Mouse (Mus musculus): ENCODE data around the gene 2200002J24Rik.

Gene 2200002J24Rik

DNA sequence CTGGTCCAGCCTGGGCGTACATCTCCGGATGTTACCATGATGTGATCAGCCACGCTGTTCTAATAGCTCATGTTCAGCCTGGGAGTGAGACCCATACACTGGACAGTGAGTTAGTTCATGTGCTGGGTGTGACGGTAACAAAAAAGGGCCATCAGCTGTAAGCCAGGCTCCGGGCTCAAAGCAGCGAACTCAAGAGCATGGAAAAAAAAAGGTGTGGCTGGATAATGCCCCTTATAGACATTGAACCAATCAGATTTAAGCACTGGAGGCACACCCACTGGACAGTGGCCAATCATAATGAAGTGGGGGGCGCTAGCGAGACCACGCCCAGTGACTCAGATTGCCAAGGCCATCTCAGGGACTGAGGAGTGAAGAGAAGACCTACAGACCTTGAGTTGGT, at the start of gene 2200002J24Rik:
2200002J24Rik (plus strand) TSS at position 338 of the 400 bp plus-strand sequence.
- DNase-seq = no peak

DNA sequence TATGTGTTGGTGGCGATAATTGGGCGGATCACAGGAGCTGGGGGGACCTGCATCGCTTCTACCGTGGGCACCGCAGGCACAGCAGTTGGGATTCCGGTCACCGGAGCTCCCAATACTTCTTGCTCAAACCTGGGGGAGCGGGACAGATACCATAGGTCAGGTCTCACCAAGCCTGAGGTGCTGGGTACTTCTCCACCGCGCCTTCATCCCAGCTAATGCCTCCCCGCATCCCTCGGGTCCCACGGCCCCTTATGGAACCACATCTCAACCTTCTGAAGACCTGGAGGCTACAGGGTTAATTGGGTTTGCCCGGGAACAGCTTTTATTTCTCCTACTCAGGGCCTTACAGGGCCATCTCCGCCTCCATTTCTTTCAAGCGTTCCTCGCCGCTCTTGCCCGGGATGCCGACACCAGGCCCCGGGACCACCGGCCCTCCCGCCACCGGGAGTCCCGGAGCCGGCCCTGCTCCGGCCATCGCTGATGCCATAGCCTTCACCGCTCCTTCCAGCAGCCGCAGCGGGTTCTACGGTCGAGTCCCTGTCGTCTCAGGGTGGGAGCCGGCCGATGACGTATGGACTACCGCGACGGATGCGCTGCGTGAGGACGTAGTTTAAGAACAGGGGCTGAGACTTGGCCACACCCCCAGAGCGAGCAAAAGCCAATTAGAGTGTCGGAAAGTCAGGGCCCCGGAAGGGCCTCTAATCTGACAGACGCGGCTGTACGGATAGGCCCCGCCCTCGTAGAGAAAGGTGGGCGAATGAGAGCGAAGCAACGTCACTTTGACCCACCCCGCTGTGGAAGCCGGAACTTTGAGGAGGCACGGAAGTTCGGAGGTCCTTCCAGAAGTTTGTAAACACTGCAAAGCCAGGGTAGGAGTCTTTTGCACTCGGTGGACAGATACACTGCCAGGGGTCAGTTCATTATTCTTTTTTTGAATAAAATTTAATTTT, 48.9 kb upstream of the 2200002J24Rik start, which contains the start of gene Rbm42:
Rbm42 (minus strand) TSS at position 727 of the 950 bp plus-strand sequence.
- DNase-seq = peak; percentile 97

GRCm38 (mm10) chr7:30664529-30665200, 34.1 kb upstream of the 2200002J24Rik start, which contains the start of gene Haus5:
Gene Haus5, minus strand, starts transcription at chr7:30664994.
- peak; percentile 85 for DNase-seq

DNA sequence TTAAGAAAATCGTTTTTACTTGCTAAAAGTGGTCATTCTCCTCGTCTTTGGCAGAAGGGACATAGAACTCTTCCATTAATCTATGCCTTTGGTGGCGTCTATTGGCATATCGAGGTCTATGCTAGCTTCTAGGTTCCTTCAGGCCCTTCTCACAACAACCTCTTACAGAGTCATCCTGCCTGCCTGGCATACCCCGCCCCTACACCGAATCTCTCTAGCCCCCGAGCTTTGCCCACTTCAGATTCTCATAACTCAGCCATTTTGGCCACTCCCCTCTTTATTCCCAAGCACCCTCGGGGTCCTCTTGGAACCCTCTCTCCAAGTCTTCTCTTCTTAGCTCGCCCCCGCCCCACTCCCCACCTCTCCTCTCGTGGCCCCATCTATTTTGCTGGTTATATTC, 33.4 kb upstream of the 2200002J24Rik start:
- DNase-seq = peak; percentile 20

- no peak for DNase-seq
These were observed 29.5 kb upstream of the 2200002J24Rik start for GRCm38 (mm10) chr7:30669229-30669628.

DNA sequence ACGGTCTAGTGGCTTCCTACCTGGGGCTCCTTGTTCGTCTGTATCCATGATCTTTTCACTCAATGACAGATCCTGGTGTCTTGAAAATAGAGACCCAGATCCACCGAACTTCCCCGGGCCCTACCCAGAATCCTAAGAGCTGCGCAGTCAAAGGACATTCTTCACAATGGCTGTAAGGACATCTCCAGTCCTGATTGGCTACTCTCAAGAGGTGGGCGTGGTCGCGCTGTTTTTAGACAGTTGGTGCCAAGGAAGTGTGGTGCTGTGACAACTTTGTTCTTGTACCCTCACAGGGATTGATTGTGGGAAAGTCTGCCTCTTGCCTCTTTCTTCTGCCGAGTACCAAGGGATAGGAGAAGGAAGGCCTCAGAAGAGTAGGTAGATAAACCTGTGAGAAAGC, 27.2 kb upstream of the 2200002J24Rik start, which contains the start of gene Pmis2:
Pmis2 (minus strand) TSS at position 126 of the 400 bp plus-strand sequence.
- no peak for DNase-seq

GRCm38 (mm10) chr7:30678263-30678975, 20.3 kb upstream of the 2200002J24Rik start:
- no peak for DNase-seq

GRCm38 (mm10) chr7:30681897-30682296, 16.8 kb upstream of the 2200002J24Rik start:
- DNase-seq = no peak

GRCm38 (mm10) chr7:30683425-30683824, 15.3 kb upstream of the 2200002J24Rik start:
- no peak for DNase-seq

DNA sequence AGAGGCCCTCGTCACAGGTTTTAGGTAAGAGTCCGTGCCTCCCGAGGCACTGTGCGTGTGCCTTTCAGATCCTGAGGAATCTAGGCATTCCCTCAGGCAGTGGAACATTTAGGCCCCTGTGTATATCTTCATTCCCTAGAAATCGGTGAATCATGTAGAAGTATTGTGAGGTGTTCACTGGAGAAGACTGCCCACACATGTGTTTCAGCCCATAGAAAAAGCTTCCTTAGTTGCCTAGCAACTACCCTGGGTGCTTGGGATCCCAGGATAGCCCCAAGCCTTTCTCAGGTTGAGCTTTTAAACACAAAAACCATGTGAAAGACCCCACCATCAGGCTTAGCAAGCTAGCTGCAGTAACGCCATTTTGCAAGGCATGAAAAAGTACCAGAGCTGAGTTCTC, 10.4 kb upstream of the 2200002J24Rik start:
- DNase-seq = no peak

DNA sequence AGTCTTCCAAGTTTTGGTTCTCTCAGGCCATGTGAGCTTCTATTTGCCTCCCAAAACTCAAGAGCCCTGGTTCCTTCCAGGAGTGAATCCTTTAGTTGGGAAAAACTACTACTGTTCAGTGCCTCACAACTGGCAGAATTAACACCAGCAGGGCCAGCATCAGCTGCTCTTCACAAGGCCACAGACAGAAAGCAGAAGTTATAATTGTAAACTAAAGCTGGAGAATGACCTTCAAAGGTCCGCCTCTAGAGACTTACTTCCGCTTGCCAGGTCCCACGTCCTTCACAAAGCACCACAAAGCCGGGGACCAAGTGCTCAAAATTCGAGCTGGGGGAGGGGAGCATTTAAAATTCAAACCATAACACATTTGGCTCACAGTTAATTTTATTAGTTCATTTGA, 625 bp upstream of the 2200002J24Rik start:
- no peak for DNase-seq

DNA sequence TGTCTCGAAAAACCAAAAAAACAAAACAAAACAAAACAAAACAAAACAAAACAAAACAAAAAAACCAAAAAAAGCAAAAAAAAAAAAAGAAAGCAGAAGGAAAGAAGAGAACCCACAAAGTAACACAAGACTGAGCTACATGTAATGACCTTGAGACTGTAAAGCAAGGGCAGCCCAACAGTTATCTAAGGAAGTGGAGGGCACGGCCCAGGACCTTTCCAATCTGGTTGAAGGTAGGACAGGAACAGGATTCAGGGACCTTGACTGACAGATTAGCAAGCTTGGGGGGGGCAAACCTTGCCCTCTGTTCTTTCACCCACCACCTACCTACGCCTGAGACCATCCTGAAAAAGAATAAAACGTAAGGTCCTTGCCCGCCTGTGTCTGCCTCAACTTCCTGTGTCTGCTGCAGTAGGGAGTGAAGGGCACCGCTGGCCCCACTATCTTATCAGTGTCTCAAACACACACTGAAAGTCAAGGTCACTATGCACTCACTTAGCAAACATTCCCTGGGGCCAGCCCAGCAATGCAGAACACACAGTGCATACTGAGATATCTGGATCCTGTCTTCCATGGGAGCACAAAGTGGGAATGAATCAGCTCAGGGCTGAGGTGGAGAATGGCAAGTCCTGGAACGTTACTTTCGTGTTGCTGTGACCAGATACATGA, 7.6 kb downstream of the 2200002J24Rik start:
- DNase-seq = no peak

GRCm38 (mm10) chr7:30707441-30707840, 8.7 kb downstream of the 2200002J24Rik start:
- no peak for DNase-seq

DNA sequence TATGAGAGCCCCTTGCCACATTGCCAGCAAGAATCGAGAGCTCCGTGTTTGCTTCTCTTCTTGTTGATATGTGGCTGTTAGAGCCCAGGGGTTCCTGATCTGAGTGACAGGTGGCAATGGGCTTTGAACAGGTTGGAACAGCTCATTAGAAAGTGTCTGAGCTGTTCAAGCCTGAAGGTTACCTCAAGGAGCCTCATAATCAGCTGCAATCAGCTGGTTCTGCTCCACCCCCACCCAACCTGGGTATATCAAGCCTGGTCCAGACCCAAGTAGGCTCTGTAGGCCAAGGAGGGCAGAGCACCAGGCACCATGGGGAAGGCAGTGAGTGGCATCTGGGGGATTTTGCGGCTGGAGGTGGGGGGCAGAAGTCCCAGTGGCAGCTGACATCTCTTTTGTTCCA, 13.2 kb downstream of the 2200002J24Rik start, which contains the start of gene Atp4a:
Atp4a (plus strand) TSS at position 268 of the 400 bp plus-strand sequence.
- DNase-seq = no peak

DNA sequence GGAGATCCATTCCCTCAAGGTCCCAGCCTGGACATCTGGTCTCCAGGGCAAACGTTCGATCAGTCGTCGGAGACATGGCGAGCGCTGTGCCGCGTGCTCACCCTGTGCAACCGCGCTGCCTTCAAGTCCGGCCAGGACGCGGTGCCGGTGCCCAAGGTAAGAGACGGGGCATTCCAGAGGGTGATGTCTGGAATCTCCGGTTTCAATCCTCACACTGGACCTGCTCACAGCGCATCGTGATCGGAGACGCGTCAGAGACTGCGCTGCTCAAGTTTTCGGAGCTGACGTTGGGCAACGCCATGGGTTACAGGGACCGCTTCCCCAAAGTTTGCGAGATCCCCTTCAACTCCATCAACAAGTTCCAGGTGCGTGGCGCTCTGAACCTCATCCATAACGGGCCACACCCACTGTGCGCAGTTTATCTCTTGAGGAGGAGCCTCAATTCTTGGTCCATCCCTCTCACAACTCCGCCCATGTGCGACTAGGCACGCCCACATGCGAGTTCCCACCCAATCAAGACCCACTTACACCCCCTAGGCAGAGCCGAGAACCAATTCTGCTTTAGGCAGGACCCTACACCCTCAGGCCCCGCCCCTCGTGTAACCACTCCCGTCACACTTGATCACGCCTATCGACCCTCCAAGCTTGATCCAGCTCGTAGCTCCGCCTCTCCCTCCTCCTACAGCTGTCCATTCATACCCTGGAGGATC, 18.4 kb downstream of the 2200002J24Rik start:
- DNase-seq = no peak

GRCm38 (mm10) chr7:30717716-30718046, 19.0 kb downstream of the 2200002J24Rik start:
- no peak for DNase-seq

- no peak for DNase-seq
These were observed 20.9 kb downstream of the 2200002J24Rik start for GRCm38 (mm10) chr7:30719669-30720068.

- no peak for DNase-seq
These were observed 22.6 kb downstream of the 2200002J24Rik start for GRCm38 (mm10) chr7:30721286-30721685.

DNA sequence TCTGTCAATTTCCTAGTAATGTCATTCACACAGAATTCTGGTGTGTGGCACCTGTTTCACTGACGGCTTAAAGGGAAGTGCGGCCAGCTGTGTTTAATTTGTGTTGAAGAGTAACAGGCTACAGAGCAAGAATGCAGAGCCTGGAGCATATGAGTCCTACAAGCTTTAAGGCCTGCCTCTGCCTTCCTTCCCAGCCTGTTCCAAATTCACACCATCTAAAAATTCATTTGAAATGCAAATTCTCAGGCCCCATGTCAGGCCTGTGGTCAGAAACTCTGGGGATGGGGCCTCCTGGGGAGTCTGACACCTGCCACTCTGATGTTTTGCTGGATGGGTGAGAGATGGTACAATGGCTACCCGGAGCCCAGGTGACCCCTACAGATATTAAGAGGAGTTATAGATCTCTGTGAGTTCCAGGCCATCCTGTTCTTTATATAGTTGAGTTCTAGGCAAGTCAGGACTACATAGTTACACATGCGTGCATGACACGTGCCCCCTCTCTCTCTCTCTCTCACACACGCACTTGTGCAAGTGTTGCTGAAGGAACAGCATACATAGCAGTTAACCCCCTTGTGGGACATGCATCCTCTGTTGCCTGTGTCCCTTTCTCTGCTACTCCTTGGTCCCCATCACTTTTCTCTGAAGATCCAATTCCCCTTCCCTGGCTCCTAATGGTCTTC, 24.7 kb downstream of the 2200002J24Rik start:
- no peak for DNase-seq

DNA sequence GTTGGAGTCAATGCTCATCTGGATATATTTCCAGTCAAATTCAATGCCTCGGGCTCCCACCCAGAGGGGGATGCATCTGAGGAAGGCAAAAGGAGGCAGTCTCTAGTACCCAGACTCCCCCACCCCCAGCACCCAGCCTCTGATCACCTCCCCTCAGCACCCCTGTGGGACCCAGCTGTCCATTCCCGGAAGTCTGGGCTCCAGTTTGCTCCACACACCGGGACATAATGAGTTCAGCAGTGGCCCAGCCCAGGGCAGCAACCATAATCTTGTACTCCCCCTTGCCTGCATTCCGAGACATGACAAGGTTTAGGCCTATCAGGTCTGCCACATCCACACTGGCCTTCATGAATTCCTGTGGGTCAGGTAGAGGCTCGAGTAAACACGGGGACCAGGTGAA, 29.5 kb downstream of the 2200002J24Rik start:
- no peak for DNase-seq

DNA sequence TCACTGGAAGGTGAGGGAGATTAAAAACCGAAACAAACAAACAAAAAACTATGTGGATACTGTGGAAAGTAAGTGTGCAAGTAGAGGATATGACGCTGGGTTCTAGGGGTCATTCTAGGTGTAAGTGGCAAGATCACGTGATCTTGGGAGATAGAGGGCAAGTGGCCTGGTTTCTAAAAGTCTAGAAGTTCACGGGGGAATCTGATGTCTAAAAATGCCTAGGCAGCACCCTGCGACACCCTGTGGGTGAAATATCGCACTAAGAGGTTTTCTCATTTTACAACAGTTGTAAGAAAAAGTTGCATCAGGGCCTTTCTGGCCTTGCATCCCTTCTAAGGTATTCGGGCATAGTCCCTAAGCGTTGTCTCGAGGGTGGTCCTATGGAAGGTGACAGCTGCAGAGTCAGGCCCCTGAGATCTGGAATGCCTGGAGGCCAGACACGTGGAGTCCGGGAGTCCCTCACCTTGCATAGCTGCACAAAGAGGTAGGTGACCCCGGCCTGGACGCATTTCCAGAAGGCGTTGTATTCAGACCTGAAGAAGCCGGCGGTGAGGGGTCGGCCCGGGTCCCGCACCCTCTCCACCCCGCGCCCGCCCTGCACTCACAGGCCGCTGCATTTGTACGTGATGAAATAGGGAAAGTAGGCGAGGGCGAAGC, 30.1 kb downstream of the 2200002J24Rik start:
- DNase-seq = no peak
